Mouse (Mus musculus): Measurements from ENCODE around the gene Tmem220. TPM values are rescaled to one million over a fixed set of nuclear protein-coding genes. Genes with fewer than 3 reads are reported as not detected.

Tmem220 gene
- polyA plus RNA-seq, 1 experiment: 0.65 TPM

- no peaks in the 10 kb centered on the region for H3K27me3 ChIP-seq (ENCODE audit: control insufficient read depth, insufficient read depth, low read length)
- DNase-seq (ENCODE audit: low read depth in 1 of 2, low spot score in 2 of 2): no peak
- peaks cover 20% of the 10 kb centered on the region for H3K36me3 ChIP-seq (ENCODE audit: control insufficient read depth, insufficient read depth, low read length)
- no peak overlapping the region for H3K27ac ChIP-seq (ENCODE audit: insufficient read depth, low read length)
- TF ChIP-seq POLR2A (IDR thresholded peaks at IDR 0.05; ENCODE audit: low read depth, low read length) (no peak), CTCF (IDR thresholded peaks at IDR 0.05; ENCODE audit: extremely low read depth, insufficient read depth, insufficient read length, insufficient replicate concordance) (no peak)
- 88% methylated on average over 8 of the region's 8 CpGs for WGBS
- H3K4me1 ChIP-seq (ENCODE audit: control insufficient read depth, insufficient read depth, insufficient read length): peaks cover 2% of the 10 kb centered on the region; the same call in 1 of the 2 replicates
- no peak overlapping the region for H3K4me3 ChIP-seq (ENCODE audit: extremely low read depth, insufficient read depth, insufficient read length)
Observed at GRCm38 (mm10) chr11:67054754-67055365, 29.9 kb downstream of the Tmem220 start.

- H3K4me1 ChIP-seq (ENCODE audit: control insufficient read depth, insufficient read depth, insufficient read length): no peaks in the 10 kb centered on the region
- TF ChIP-seq POLR2A (IDR thresholded peaks at IDR 0.05; ENCODE audit: low read depth, low read length) (no peak), CTCF (IDR thresholded peaks at IDR 0.05; ENCODE audit: extremely low read depth, insufficient read depth, insufficient read length, insufficient replicate concordance) (no peak)
- H3K36me3 ChIP-seq (ENCODE audit: control insufficient read depth, insufficient read depth, low read length): peaks cover 32% of the 10 kb centered on the region
- no peak overlapping the region for H3K27ac ChIP-seq (ENCODE audit: insufficient read depth, low read length)
- no peak overlapping the region for H3K4me3 ChIP-seq (ENCODE audit: extremely low read depth, insufficient read depth, insufficient read length)
- H3K27me3 ChIP-seq (ENCODE audit: control insufficient read depth, insufficient read depth, low read length): no peaks in the 10 kb centered on the region
- DNase-seq (ENCODE audit: low read depth in 1 of 2, low spot score in 2 of 2): no peak
- 96% methylated on average over 2 of the region's 2 CpGs for WGBS
Observed at GRCm38 (mm10) chr11:67061311-67061710, 36.4 kb downstream of the Tmem220 start.

- no peak overlapping the region for H3K27ac ChIP-seq (ENCODE audit: insufficient read depth, low read length)
- 90% methylated on average over 3 of the region's 3 CpGs for WGBS
- H3K4me3 ChIP-seq (ENCODE audit: extremely low read depth, insufficient read depth, insufficient read length): no peak overlapping the region
- TF ChIP-seq CTCF (IDR thresholded peaks at IDR 0.05; ENCODE audit: extremely low read depth, insufficient read depth, insufficient read length, insufficient replicate concordance): no peak
- no peak for TF ChIP-seq POLR2A (IDR thresholded peaks at IDR 0.05; ENCODE audit: low read depth, low read length)
- no peaks in the 10 kb centered on the region for H3K27me3 ChIP-seq (ENCODE audit: control insufficient read depth, insufficient read depth, low read length)
- no peaks in the 10 kb centered on the region for H3K4me1 ChIP-seq (ENCODE audit: control insufficient read depth, insufficient read depth, insufficient read length)
- no peak for DNase-seq (ENCODE audit: low read depth in 1 of 2, low spot score in 2 of 2)
- H3K36me3 ChIP-seq (ENCODE audit: control insufficient read depth, insufficient read depth, low read length): peaks cover 22% of the 10 kb centered on the region
Observed at GRCm38 (mm10) chr11:67062726-67063125, 37.8 kb downstream of the Tmem220 start.

GRCm38 (mm10) chr11:67067741-67068140 lies 42.8 kb downstream of the Tmem220 start:
- no peaks in the 10 kb centered on the region for H3K4me1 ChIP-seq (ENCODE audit: control insufficient read depth, insufficient read depth, insufficient read length)
- peaks cover 7% of the 10 kb centered on the region for H3K36me3 ChIP-seq (ENCODE audit: control insufficient read depth, insufficient read depth, low read length)
- no peaks in the 10 kb centered on the region for H3K27me3 ChIP-seq (ENCODE audit: control insufficient read depth, insufficient read depth, low read length)
- TF ChIP-seq POLR2A (IDR thresholded peaks at IDR 0.05; ENCODE audit: low read depth, low read length) (no peak), CTCF (IDR thresholded peaks at IDR 0.05; ENCODE audit: extremely low read depth, insufficient read depth, insufficient read length, insufficient replicate concordance) (no peak)
- no peak overlapping the region for H3K4me3 ChIP-seq (ENCODE audit: extremely low read depth, insufficient read depth, insufficient read length)
- no peak overlapping the region for H3K27ac ChIP-seq (ENCODE audit: insufficient read depth, low read length)
- DNase-seq (ENCODE audit: low read depth in 1 of 2, low spot score in 2 of 2): no peak
- WGBS: 90% methylated on average over 3 of the region's 3 CpGs

- Histone ChIP-seq H3K27ac (ENCODE audit: insufficient read depth, low read length) (no peak overlapping the region), H3K27me3 (ENCODE audit: control insufficient read depth, insufficient read depth, low read length) (no peaks in the 10 kb centered on the region), H3K36me3 (ENCODE audit: control insufficient read depth, insufficient read depth, low read length) (no peaks in the 10 kb centered on the region), H3K4me3 (ENCODE audit: extremely low read depth, insufficient read depth, insufficient read length) (no peak overlapping the region), H3K4me1 (ENCODE audit: control insufficient read depth, insufficient read depth, insufficient read length) (no peaks in the 10 kb centered on the region)
- no peak for TF ChIP-seq POLR2A (IDR thresholded peaks at IDR 0.05; ENCODE audit: low read depth, low read length)
- TF ChIP-seq CTCF (IDR thresholded peaks at IDR 0.05; ENCODE audit: extremely low read depth, insufficient read depth, insufficient read length, insufficient replicate concordance): no peak
- WGBS: 87% methylated on average over 15 of the region's 15 CpGs
- no peak for DNase-seq (ENCODE audit: low read depth in 1 of 2, low spot score in 2 of 2)
Observed at GRCm38 (mm10) chr11:67072615-67073130, 47.7 kb downstream of the Tmem220 start.

GRCm38 (mm10) chr11:67075036-67075435 lies 50.1 kb downstream of the Tmem220 start:
- Histone ChIP-seq H3K4me3 (ENCODE audit: extremely low read depth, insufficient read depth, insufficient read length) (no peak overlapping the region), H3K27ac (ENCODE audit: insufficient read depth, low read length) (no peak overlapping the region), H3K4me1 (ENCODE audit: control insufficient read depth, insufficient read depth, insufficient read length) (no peaks in the 10 kb centered on the region), H3K27me3 (ENCODE audit: control insufficient read depth, insufficient read depth, low read length) (no peaks in the 10 kb centered on the region), H3K36me3 (ENCODE audit: control insufficient read depth, insufficient read depth, low read length) (no peaks in the 10 kb centered on the region)
- no peak for DNase-seq (ENCODE audit: low read depth in 1 of 2, low spot score in 2 of 2)
- WGBS: 68% methylated on average over 3 of the region's 3 CpGs
- TF ChIP-seq CTCF (IDR thresholded peaks at IDR 0.05; ENCODE audit: extremely low read depth, insufficient read depth, insufficient read length, insufficient replicate concordance) (no peak), POLR2A (IDR thresholded peaks at IDR 0.05; ENCODE audit: low read depth, low read length) (no peak)

GRCm38 (mm10) chr11:67076781-67077180 lies 51.8 kb downstream of the Tmem220 start:
- WGBS: 77% methylated on average over 5 of the region's 5 CpGs
- no peak for DNase-seq (ENCODE audit: low read depth in 1 of 2, low spot score in 2 of 2)
- Histone ChIP-seq H3K27me3 (ENCODE audit: control insufficient read depth, insufficient read depth, low read length) (no peaks in the 10 kb centered on the region), H3K4me3 (ENCODE audit: extremely low read depth, insufficient read depth, insufficient read length) (no peak overlapping the region), H3K27ac (ENCODE audit: insufficient read depth, low read length) (no peak overlapping the region), H3K4me1 (ENCODE audit: control insufficient read depth, insufficient read depth, insufficient read length) (no peaks in the 10 kb centered on the region), H3K36me3 (ENCODE audit: control insufficient read depth, insufficient read depth, low read length) (no peaks in the 10 kb centered on the region)
- TF ChIP-seq CTCF (IDR thresholded peaks at IDR 0.05; ENCODE audit: extremely low read depth, insufficient read depth, insufficient read length, insufficient replicate concordance) (no peak), POLR2A (IDR thresholded peaks at IDR 0.05; ENCODE audit: low read depth, low read length) (no peak)

Data from spleen, adult 2 months (tissue).